Mouse (Mus musculus) ovary, postnatal 10 days (tissue): ENCODE data around the gene Togaram2.
"Not testable (repeated sequence)": the region's sequence is repeated elsewhere in the genome, so short reads cannot be mapped to it uniquely, and the experiment has no call there.

Experiments
- DNase-seq: peaks from one replicate; pipeline ENCODE4 v3.0.0; 2022; ENCODE audit warnings: low spot score

Togaram2 gene

DNA sequence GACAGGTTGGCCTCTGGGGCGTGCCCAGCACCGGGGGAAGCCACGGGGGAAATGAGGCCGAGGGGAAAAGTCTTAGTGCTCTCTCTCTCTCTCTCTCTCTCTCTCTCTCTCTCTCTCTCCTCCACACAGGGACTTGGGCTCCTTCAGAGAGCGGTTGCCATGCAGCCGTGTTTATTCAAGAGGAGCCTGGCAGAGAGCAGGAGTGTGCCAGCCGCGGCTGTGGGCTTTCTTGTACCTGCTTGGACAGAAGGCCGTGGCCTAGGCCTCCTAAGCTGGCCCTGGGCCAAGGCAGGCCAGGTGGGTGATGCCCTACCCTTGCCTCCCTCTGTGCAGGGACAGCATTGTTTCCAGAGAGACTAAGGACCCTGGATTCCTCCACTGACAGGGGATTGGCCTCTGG lies at the start of gene Togaram2:
Togaram2 (plus strand) TSS at position 170 of the 400 bp plus-strand sequence.
- DNase-seq: peak; percentile 9

DNA sequence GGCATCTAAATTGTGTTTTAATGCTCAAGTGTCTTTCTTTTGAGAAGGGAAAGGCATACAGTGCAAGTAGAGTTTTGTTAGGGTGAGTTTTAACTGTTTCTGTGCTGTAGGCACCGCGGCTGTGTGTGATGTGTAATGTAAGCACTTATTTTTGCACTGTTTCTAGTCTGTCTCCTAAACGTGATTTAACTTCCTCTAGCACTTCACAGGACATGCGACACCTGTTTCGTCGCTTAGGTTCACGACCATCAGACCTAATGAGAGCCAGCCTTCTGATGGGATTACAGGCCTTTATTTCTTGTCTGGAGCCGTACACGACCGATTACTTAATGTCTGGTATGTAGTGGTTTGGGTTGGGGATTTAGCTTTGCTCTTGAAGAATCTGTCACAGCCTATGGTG lies 41.3 kb upstream of the Togaram2 start:
- no peak for DNase-seq

DNA sequence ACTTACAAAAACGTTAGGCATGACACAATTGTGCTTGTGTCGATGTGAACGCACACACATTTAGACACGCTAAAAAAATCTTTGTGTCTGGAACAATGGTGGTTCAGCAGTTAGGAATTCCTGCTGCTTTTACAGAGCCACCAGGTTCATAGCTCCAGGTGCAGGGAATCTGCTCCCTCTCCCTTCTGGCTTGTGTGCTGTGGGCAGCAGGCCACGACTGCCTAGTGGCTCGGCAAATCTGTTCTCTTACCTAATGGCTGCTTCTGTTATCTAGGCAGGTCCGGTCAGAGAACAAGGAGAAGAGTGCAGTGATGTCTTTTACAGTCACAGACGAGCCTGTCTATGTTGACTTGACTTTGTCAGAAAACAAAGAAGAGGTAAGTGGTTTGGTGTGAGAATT lies 39.7 kb upstream of the Togaram2 start:
- no peak for DNase-seq

DNA sequence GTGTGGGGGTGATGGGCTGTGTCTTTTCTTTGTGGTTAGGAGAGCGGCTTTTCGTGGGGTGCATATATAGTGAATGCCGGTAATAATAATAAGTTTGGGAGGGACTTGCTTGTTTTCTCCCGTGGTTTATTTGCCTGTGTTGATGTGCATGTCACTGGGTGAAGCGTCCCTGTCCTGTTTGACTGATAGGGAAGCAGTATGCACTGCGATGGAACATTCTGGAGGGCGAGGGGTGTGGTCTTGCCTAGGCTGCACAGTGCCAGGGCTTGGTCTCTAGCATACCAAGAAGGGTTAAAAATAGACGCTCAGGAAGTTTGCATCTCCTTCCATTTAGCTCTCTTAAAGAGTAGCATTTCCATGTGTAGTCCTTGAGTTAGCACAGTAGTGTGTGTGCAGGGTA lies 36.3 kb upstream of the Togaram2 start:
- no peak for DNase-seq

DNA sequence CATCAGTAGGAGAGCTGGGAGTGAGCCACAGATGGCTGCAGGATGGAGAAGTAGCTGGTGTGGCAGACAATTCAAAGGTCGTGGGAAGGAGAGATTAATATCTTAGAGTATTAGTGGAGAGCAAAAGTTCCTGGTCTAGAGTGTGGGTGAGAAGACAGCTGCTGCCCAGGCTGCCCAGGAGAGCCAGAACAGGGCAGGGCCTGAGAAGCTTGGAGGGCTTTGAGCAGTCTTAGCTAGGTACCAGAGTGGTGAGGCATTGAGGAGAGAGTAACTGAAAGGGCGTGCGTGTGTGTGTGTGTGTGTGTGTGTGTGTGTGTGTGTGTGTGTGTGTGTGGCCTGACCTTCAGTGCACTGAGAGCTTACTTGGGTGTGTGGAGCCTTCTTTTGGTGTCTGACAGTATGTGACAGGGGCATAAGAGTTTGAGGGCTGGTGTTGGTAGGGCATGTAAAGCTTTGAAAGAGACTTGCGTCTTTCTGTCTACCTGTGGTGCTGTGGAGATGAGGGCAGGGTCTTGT lies 35.3 kb upstream of the Togaram2 start:
- DNase-seq: no peak

DNA sequence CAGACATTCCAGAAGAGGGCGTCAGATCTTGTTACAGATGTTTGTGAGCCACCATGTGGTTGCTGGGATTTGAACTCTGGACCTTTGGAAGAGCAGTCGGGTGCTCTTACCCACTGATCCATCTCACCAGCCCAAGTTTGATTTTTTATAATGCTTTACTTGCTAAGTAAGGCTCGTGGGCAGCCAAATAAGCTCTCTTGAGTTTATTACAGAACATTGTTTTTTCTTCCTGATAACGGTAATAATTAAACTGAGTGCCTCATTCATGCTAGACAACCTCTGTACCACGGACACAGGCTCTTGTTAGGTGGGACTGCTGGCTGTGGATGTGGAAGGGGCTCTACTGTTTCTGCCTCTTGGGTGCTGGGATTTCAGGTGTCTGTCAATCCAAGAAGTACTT lies 34.0 kb upstream of the Togaram2 start:
- DNase-seq: not testable (repeated sequence)

DNA sequence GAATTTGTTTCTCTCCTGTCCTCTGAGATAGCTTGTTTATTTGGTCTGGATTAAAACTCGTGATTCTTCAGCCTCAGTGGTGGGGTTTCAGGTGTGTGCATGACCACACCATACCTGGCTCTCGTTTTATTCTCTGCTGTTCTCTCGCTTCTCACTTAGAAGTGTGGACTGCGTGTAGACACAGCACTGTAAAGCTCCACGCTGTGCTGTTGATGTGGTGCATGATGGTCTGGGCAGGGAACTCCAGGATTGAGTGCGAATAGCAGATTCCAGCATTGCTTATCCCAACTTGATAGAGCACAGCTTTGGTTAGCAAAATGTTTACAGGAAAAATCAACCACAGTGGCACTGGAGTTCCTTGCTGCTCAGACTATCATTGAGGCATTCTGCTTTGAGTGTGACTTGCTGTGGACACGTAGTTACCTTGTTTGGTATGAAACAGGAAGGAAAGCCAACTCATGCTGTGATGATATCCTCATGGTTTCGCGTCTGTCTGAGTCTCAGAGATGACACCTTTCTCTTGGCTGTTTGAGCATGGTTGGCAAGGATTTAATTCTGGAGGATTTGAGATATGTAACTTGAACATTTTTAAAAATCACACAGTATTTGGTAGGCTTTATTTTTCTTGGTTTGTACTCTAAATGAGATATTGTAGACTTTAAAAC lies 32.5 kb upstream of the Togaram2 start:
- no peak for DNase-seq

DNA sequence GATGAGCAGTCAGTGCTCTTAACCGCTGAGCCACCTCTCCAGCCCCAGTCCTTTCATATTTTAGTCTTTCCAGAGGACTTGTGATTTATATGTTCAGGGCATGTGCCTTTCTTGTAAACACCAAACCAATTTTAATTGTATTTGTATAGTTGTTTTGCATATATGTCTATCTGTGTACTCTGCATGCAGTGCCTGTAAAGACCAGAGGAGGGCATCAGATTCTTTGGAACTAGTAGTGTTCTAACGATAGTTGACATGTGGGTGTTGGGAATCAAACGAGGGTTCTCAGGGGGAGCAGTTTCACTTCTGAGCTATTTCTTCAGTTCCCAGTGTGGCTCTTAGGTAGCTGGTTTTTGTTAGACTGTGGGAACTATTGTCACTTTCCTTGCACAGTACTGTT lies 30.9 kb upstream of the Togaram2 start:
- no peak for DNase-seq

DNA sequence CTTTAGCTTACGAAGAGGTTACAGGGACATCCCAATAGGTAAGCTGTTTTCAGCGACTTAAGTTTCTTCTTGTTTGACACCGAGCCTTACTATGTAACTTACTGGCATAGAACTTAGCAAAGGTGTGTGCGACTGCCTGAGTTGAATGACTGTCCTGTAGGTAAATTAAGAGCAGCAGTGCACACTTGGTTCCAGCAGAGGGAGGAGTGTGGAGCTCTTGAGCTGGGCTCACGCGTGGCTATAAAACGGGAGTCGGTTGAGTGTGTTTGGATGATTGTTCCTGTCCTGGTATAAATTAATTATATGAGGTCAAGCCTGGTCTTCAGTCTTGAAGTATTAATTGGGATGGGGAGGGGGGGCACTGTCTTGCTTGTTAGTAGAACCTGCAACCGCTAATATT lies 23.1 kb upstream of the Togaram2 start:
- DNase-seq: no peak

DNA sequence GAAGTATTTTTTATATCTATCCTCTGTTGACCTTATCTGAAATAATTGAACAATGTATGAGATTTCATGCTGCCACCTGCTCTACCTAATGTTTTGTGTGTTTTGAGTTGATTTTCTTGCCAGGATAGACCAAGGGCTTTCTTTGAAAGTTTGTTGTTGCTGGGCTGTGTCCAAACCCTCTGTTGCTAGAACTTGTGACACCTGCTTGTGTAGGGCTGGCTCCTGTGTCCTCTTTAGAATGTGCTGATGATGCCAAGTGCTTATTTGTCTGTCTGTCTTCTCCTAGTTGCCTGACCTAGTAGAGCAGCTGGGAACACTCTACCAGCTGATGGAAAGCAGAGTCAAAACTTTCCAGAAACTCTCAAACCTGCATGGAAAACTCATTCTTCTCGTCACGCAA lies 20.6 kb upstream of the Togaram2 start:
- DNase-seq: no peak

DNA sequence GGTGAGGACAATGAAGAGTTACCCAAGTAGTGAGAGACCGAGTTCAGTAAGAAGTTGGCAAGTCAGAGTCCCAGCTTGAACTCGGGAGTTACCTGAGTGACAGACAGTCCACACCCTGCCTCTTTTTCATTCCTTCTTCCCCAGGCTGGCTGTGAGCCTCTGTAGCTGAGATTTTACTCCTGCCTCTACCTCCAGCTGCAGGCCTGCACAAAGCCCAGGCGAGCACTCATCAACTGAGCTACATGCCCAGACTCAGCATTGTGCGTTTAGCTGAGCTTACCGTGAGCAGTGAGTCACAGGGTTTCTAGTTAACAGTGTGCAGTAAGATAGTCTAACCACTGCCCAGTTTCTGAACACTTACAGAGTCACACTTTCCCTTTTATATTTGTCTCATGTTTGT lies 20.1 kb upstream of the Togaram2 start:
- DNase-seq: no peak

DNA sequence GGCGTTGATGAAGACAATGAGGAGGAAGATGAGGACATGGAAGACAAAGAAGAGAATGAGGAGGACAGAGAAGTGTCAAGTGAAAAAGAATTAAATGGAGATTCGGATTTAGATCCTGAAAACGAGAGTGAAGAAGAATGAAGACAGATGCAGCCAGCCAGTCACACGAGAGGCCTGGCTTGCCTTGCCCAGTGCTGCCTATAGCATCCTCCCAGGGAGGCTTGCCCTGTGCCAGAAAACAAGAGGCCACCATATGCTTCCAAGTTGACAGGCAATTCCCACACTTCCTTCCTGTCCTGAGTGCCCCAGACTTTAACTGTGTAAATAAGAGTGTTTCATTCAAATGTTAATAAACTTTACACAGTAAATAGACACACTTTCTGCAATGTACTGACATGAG lies 15.5 kb upstream of the Togaram2 start:
- DNase-seq: no peak

DNA sequence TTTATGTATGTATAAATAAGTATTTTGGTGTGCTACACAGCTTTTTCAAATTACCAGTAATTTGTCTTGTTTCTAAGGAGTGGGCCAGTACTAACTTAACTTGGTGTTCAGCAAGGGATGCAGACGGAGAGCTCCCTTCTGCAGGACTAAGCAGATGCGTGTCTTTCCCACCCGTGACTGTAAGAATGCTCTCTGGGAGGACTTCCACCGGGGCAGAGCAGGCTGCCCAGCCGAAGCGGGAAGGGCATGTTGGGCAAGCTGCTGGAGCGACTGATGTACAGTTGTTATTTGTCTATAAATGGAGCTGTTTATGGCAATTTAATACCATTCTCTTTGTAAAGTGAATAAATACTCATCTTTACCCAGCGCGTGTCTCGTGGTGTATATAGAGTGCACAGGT lies 14.4 kb upstream of the Togaram2 start:
- DNase-seq: no peak

DNA sequence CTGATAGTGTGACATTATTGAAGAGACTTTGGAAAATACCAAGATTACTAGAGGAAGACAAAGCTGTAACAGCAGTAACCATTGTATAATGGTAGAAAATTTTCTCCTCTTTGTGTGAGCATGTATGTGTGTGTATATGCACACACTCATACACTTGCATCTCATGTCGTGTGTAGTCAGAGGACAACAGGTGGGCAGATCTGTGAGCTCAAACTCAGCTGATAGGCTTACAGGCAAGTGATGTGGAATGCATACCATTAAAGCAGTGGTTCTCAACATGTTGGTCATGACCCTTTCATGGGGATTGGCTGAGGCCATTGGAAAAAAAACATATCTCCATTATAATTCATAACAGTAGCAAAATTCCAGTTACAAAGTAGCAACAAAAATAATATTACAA lies 12.7 kb upstream of the Togaram2 start:
- DNase-seq: no peak

DNA sequence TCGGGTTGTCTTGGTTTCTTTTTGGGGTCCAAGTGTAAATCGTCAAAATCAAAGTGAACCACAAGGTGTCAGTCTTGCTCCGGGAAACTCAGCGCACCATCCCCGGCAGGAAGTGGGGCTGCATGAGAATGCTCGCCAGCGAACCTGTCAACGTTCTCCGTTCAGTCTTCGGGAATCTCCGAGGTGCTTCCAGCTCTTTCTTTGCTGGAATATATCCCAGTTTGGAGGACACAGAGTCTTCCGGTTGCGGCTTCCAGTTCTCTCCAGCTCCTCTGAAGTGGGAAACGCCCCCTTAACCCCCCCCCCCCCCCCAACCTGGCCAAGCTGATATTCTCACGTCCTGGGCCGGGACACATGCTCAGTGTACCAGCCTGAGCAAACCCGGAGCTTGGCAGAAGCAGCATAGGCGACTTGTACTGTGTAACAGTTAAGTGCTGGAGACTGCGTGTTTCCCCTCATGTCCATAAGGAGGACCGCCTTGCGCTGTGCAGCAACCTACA lies 10.3 kb upstream of the Togaram2 start:
- peak; percentile 45 for DNase-seq

DNA sequence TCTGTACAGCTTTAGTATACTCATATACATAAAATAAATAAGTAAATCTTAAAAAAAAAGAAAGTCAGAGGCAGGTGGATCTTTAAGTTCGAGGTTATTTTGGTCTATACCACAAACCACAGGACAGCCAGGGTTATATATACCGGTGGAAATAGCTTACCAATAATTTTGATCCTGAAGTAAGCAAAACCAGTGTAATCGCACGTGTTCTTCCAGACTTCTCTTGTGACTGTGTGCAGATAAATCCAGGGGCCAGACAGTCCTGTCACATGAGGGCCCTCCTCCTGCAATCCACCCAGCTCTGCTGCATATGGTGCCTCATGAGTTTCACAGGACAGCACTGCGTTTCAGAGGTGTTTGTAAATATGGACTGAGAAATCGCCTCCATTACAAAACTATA lies 9.6 kb upstream of the Togaram2 start:
- no peak for DNase-seq

DNA sequence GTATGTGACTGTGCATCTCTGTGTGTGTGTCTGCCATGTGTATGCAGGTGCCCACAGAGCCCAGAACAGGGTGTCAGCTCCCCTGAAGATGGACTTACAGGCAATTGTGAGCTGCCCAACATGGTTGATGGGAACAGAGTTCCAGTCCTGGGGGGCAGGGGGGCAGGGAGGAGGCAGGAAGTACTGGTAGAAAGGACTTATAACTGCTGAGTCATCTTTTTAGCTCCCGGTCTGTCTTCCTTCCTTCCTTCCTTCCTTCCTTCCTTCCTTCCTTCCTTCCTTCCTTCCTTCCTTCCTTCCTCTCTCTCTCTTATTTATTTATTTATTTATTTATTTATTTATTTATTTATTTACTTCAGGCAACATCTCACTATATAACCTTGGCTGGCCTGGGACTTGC lies 8.9 kb upstream of the Togaram2 start:
- no peak for DNase-seq

DNA sequence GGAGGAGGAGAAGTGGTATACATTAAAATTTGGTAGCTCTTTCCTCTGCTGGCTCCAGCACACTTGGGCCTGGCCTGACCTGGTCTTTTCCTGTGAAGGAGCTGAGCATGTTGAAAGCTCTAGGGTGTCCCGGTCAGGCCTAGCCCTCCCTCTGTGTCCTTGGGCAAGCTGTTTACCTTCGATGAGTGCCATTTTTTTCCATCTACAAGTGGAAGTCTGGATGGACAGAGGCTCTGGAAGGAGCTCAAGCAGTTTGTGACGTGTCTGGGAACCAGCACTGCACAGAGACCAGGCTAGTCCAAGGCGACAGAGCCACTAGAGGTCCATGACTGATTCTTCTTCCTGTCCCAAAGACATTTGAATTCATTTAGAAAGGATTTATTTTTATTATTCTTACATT lies 7.9 kb upstream of the Togaram2 start:
- DNase-seq: no peak

DNA sequence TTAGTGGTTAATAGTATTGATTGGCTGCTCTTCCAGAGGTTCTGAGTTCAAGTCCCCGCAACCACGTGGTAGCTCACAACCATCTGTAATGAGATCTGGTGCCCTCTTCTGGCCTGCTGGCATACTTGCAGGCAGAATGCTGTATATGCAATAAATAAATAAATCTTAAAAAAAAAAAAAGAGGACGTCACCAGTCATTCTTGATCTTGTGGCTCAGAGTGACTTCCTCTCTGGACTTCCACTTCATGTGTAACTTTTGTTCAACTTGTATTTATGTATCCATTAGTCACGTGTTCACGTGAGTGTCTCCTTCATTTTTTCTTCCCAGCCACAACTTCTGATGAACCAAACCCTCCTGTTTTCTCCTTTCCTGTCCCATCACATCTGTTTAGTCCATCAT lies 3.5 kb upstream of the Togaram2 start:
- no peak for DNase-seq

DNA sequence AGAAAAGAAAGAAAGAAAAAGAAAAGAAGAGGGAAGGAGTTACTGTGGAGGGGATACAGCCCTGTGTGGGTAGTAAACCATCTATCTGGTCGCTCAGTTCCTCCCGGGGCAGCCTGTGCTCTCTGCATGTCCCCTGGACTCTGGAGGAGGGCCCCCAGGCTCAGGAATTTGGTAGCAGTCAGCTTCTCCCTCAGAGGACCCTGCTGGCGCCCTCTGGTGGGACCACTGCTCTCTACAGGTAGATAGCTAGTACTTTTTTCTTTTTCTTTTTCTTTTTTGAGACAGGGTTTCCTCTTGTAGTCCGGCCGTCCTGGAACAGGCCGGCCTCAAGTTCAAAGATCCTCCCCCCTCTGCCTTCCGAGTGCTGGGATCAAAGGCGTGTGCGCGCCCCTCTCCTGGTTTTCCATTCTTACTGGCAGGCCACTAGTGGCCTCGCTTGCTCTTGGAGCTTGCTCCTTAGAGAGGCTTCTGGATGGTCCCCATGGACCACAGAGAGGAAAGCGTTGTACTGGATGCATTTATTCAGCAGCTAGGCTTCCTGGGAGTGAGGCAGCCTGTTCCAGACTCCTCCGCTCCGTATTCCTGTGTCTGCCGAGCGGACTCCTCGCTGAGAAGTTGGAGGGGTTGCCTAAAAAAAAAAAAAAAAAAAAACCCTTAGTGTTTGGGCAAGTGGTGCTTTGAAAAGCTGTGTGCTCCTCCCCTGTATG lies 1.1 kb upstream of the Togaram2 start:
- no peak for DNase-seq

DNA sequence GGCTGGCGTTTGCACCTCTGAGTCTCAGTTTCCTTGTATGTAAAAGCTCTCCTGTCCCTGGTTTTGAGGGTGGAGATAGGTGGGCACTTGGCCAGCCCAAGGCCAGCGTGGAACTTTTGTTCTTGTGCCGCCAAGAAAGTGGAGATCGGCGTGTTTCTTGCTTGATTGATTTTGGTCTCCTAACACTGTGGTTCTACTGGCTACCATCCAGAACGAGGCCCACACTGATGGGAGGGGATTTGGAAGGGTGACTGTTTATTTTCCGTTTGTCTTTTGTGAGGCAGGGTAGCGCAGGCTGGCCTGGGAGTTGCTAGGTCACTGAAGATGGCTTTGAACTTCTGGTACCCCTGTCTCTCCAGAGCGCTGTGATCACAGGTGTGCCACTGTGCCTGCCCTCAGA lies 875 bp downstream of the Togaram2 start:
- DNase-seq: no peak

DNA sequence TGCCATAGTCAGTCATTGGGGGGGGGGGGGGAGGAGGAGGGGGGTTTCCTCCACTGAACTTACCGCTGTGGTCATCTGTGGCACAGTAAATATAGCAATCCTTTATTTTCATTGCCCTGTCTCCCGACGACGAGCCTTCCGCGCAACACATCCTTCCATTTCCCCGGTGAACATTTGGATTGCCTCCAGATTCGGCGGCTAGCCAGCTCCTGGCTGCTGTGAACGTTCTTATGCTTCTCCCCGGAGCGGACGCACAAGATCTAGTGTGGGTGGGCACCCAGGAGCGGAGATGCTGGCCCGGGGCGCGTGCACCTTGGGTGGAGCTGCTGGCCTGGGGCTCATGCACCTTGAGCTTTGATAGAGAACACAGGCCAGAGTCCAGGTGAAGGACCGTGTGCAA lies 1.8 kb downstream of the Togaram2 start:
- DNase-seq: peak; percentile 28

DNA sequence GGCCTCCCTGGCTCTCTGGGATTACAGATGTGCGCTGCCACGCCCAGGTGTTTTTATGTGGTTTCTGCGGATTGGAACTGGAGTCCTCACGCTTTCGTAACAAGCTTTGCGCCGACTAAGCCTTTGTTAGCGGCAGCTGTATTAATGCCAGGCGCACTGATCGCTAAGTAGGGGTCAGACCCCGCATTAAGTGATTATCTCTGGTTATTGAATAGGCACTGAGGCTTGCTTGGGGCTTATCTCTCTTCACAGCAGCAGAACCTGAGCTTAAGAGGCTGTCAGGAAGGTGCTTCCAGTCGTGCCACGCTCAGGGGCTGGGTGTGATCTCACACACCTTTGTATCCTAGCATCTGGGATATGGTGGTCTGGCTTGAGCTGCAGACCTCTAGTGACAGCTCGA lies 8.6 kb downstream of the Togaram2 start:
- no peak for DNase-seq

DNA sequence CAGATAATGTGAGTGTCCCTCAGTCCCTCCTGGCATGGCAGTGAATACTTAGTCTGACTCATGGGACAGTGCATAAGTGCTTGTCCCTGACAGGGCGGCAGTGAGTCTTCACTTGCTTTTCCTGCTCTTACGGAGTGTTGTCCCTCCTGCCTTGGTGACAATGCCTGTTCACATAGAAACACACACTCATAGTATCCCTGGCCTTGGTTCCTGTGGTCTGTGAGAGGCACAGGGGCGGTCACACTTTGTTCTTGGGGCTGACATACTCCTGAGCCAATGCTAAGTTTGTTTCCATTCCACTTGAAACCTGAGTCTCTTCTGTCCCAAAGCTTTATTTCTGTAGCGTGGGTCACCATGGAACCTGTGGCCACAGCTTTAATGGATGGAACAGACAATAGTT lies 9.3 kb downstream of the Togaram2 start:
- no peak for DNase-seq
